Mouse (Mus musculus): ENCODE results near the gene Gldc.

Gene Gldc

DNA sequence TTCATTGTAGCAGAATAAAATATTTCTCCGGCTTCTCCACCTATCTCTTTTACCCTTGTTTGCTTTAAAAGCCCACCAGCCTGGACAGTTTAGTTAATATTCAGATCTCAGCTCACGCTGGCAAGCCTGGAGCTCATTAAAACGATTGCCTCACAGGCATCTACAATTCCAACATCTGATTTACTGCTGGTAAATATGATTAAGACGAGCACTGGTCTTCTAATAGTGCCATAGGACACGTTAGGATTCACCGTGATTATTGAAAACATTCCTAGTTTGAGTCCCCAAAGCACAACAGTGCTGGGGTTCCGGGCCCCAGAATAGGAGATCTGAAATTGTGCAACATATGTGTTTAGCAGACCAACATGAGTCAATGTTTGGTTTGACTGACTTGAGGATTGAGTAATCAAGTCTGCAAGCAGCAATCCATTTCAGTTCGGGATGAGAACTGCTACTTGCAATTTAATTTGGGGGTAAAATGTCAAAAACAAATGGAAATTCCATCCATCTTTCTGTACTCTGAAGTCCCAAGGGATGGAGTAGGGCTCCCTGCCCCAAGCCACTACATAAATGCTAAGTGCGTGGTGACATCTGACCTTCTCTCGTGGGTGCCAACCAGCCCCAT lies 67.9 kb downstream of the Gldc start:
- DNase-seq (ENCODE audit: low read depth, low spot score): no peak

DNA sequence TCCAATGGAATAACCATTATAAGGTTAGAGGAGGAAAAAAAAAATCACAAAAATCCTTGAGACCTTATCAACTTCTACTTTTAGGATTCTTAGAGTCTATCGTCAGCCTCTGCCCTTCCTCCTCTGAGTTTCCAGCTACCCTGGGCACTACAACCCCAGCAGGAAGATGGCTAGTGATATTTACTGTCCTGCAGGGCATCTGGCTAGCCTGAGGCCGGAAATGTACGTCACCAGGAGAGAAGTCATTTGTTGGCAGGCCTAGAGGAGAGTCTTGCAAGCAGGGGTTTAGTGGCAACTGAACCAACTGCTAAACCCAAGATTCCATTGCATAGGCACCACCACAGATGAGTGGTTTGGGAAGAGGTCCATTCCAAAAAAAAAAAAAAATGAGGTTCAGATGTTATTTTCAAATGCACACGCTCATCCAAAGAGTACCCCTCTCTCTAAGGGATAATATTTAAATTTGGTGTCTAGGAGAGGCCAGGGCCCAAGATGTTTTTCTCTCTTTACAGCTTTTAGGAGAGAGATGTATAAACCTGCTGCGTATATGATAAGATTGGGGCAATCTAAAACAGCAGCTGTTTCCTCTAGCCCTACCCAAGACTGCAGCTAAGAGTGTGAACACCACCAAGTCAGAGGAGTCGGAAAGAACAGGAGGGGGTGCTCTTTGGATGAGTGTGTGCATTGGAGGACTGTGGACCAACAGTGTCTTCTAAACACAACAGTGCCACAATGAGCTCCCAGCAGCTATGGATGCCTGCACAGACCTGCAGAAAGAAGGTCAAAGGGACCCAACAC lies 70.0 kb downstream of the Gldc start:
- no peak for DNase-seq (ENCODE audit: low read depth, low spot score)

DNA sequence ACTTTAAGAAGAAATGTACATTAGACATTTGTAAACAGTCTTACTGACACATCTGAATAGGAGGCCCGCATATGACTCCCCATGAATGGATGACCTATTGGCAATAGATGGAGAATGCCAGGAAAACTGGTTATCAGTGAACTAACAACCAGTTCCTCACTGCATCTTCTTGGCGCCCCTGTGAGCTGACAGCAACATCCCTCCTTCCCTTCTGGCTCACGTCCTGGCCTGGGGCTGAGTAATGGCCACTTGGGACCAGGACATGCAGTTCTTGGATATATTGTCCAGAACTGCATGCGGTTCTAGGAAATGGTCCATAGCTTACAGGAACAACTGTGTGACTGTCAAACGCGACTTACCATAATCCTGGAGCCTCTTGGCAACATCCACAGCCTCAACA lies 72.6 kb downstream of the Gldc start:
- no peak for DNase-seq (ENCODE audit: low read depth, low spot score)

DNA sequence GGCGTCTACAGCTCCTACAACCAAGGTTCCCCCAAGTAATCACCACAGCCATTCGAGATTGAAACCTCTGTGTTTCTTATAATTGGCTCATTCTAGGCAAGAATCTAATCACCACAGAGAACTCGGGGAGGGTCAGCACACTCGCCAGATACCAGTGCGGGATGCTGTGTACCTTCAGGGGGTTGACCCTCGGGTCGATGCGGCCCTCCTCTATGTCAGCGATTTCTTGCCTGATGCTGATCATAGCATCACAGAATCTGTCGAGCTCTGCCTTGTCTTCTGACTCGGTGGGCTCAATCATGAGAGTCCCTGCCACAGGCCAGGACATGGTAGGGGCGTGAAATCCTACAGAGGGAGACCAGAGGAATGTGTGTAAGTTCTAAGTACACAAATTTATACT lies 74.7 kb downstream of the Gldc start:
- no peak for DNase-seq (ENCODE audit: low read depth, low spot score)

DNA sequence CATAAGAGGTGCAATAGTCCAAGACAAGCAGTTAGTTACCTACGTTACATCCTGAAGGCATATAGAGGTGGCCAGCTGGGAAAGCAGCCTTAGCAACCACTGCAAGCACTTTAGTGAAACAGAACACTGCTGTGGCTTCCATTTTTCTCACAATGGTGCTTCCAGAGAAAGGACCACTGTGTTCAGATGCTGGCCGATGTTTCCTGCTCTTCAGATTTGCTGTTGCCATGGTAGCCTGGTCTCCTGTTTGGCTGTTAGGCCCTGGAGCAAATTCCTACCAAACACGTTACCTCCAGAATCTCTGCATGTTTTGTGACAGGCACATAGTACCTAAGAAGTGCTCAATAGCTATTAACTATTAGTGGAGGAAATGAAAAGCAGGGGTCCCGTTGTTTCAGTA lies 78.2 kb downstream of the Gldc start:
- no peak for DNase-seq (ENCODE audit: low read depth, low spot score)

DNA sequence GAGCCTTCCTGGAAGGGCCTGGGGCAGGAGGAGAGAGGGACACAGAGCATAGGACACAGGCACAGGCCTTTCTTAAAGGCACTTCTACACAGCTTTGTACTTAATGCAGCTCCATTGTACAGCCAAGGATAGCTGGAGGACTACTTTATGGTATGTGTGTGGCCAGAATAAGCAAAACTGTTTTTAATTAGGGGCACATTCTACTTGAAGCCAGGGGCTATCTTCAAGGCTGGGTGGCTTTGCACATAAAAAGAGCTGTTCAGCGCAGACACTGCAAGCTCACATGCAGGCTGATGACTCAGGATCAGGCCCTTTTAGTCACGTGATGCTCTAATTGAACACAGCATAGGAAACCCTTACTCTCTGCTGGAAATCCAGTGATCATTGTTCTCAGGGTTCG lies 79.0 kb downstream of the Gldc start:
- no peak for DNase-seq (ENCODE audit: low read depth, low spot score)

DNA sequence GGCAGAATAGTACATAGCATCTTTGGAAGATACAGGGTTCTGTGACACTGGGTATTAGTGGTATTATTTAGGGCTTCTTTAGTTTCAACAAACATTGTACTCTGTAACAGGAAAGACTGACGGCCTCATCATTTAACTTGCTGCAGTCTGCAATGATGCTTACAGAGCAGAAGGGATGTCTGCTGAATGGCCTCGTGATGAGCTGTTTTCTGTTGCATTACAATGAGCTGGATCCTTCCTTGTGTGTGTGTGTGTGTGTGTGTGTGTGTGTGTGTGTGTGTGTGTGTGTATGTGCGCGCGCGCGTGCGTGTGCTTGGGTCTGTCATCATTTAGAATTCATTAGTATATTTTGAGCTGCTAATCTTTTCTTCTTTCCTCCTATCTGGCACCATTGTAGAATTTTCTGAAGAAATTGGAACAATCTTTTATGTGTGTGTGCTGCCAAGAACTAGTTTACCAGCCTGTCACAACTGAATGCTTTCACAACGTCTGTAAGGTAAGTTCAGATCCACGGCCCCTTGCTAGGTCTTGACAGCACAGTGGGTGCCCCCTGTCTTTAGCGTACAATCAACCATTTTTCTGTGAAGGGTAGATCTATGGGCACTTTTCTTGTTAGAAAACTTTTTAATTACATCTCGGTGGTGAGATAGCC lies 83.5 kb downstream of the Gldc start:
- no peak for DNase-seq (ENCODE audit: low read depth, low spot score)

DNA sequence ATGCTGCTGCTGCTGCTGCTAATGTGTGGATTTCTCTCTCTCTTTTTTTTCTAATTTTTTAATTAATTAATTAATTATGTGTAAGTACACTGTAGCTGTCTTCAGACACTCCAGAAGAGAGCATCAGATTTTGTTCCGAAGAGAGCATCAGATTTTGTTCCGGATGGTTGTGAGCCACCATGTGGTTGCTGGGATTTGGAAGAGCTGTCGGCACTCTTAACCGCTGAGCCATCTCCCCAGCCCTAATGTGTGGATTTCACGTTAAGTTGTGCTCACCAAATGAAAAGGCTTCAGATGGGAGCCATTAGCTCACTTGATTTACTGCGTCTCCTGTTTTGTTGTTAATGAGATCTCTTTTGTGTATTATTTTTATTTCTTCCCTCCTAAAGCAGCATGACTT lies 85.1 kb downstream of the Gldc start:
- DNase-seq (ENCODE audit: low read depth, low spot score): no peak

DNA sequence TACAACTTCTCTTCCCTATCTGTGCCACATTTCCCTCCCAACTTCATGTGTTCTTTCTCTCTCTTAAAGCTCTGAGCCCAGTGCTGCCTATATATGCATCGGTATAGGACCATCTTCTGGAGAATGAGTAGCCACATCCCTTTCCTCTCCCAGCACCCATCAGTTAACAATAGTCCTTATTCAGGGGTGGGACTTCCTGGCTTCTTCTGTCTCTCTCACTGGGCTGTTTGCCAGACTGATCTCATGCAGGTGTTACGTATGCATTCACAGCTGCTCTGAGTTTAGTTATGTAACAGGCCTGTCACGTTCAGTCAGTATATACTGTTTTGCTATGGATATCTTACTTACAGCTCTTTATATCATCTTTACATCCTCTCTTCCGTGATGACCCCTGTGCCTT lies 109.4 kb downstream of the Gldc start:
- DNase-seq (ENCODE audit: low read depth, low spot score): peak; percentile 26

DNA sequence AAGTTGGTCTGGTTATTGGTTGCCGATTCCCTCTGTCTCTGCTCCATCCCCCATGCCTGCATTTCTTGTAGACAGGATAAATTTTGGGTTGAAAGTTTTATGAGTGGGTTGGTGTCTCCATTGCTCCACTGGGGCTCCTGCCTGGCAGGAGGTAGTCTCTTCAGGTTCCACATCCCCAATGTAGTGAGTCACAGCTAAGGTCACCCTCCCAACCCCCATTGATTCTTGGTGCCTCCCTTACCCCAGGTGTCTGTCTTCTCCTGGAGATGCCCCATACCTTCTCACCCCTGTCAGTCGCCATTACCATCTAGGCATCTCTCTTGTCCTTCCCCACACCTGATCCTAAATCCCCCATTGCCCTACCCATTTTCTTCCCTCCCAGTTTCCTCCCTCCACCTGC lies 121.0 kb downstream of the Gldc start:
- DNase-seq (ENCODE audit: low read depth, low spot score): no peak

DNA sequence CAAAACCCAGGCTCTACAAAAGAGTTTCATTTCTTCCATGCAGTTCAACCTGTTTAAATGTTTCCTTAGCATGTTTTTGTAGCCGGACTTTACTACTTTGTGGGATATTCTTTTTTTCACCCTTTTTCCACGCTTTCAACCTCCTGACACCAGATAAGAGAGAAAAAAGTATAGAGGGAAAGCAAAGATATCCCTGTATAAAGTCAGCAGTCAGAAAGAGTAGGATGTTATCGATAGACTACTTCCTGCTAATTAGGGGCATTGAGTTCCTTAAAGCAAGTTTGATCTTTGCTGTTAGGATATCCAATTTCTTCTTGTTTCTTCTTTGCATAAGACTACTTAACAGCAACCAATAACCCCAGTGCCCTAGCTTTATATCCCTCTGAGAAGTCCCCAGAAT lies 123.8 kb downstream of the Gldc start:
- DNase-seq (ENCODE audit: low read depth, low spot score): no peak

DNA sequence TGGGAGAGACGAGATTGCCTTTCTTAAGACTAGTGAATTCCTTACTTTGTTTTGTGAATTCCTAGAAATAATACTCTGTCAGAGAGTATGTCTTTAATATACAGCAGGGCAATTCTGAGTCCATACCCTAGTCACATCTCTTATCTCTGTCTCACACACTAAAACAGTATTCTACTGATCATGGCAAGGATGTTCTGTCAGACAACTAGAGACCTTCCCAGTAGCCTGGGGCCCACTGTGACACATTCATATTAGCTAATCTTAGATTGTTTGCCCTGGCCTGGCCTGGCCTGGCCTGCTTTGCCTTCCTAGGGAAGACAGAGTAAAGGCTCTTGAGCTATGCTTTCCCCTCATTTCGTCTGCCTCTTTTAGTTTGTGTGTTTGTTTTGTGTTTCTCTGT lies 124.6 kb downstream of the Gldc start:
- no peak for DNase-seq (ENCODE audit: low read depth, low spot score)

All from telencephalon, adult 2 months (tissue).